Mouse (Mus musculus) kidney, embryonic 14.5 days (tissue): ENCODE measurements around the gene Cpa4. TPM values are rescaled to one million over a fixed set of nuclear protein-coding genes. Genes with fewer than 3 reads are reported as not detected.

Experiments used
- polyA plus RNA-seq: library from polyadenylated mRNA; unstranded; fragments of >200 nt; fragmentation: Nextera tagmentation; extraction: Ambion mirVana; gene quantifications from 2 replicates; pipeline ENCODE4 v1.2.1, GENCODE M21; 2014

The Cpa4 gene
- polyA plus RNA-seq, 1 experiment from 2014 or later: 0.12 TPM

Other genes starting within 250 kb of the Cpa4 start
- gene Zc3hc1, start 177.3 kb upstream of the Cpa4 start, polyA plus RNA-seq: 69.4 and 78.3 TPM in 2 replicates
- 25.7 and 42.8 TPM in 2 replicates for gene Klhdc10, start 166.5 kb upstream of the Cpa4 start, polyA plus RNA-seq
- gene Tmem209, start 58.6 kb upstream of the Cpa4 start, polyA plus RNA-seq: 35.2 and 56.8 TPM in 2 replicates
- 0.51 TPM in 1 of 2 replicates, not detected in the other for gene Ssmem1, start 58.5 kb upstream of the Cpa4 start, polyA plus RNA-seq
- 22.7 and 29.8 TPM in 2 replicates for gene Cpa2, start 26.8 kb upstream of the Cpa4 start, polyA plus RNA-seq
- 0.57 and 1.0 TPM in 2 replicates for gene Cpa5, start 42.6 kb downstream of the Cpa4 start, polyA plus RNA-seq
- gene Cpa1, start 70.8 kb downstream of the Cpa4 start, polyA plus RNA-seq: 1.8 and 2.0 TPM in 2 replicates
- gene Cep41, start 125.4 kb downstream of the Cpa4 start, polyA plus RNA-seq: 31.2 and 31.8 TPM in 2 replicates
- gene Mest, start 155.2 kb downstream of the Cpa4 start, polyA plus RNA-seq: 2,297 and 2,617 TPM in 2 replicates